Mouse (Mus musculus) liver, embryonic 12.5 days (tissue): ENCODE results near the gene Med20. TPM values are rescaled to one million over a fixed set of nuclear protein-coding genes. Genes with fewer than 3 reads are reported as not detected.
A peak's percentile ranks its signal among the peaks of the same experiment; 100 is the strongest.
"Not testable (repeated sequence)": the region's sequence is repeated elsewhere in the genome, so short reads cannot be mapped to it uniquely, and the experiment has no call there.

ENCODE experiments used
- ATAC-seq: fragments of 200-750 bp; cut with Nextera tagmentation; 2 replicates; pipeline ENCODE4 v1.8.0; 2017; ENCODE audit warnings: moderate number of reproducible peaks, mild to moderate bottlenecking, moderate library complexity
- H3K27ac ChIP-seq: fragments of 300-500 bp; sonication (generic); 2 replicates; pipeline ENCODE4 v1.5.1; 2016; ENCODE audit warnings: mild to moderate bottlenecking
- H3K27me3 ChIP-seq: fragments of 300-500 bp; sonication (generic); replicated peaks from 2 replicates; pipeline ENCODE4 v1.6.1; 2016; ENCODE audit warnings: mild to moderate bottlenecking, moderate library complexity
- H3K36me3 ChIP-seq: fragments of 300-500 bp; sonication (generic); 2 replicates; pipeline ENCODE4 v1.6.1; 2016; ENCODE audit warnings: mild to moderate bottlenecking, moderate library complexity
- H3K4me1 ChIP-seq: fragments of 300-500 bp; sonication (generic); 2 replicates; pipeline ENCODE4 v1.6.1; 2016
- H3K4me2 ChIP-seq: fragments of 300-500 bp; sonication (generic); 2 replicates; pipeline ENCODE4 v1.6.1; 2016; ENCODE audit warnings: mild to moderate bottlenecking, moderate library complexity
- H3K4me3 ChIP-seq: fragments of 300-500 bp; sonication (generic); 2 replicates; pipeline ENCODE4 v1.5.1; 2016; ENCODE audit warnings: mild to moderate bottlenecking, moderate library complexity
- H3K9ac ChIP-seq: fragments of 300-500 bp; sonication (generic); 2 replicates; pipeline ENCODE4 v1.6.1; 2016; ENCODE audit warnings: mild to moderate bottlenecking, moderate library complexity
- H3K9me3 ChIP-seq: fragments of 300-500 bp; sonication (generic); replicated peaks from 2 replicates; pipeline ENCODE4 v1.6.1; 2016; ENCODE audit warnings: mild to moderate bottlenecking, moderate library complexity
- WGBS: fragments of 180-500 bp; shearing (Covaris S2); methylation state at CpG from one replicate; pipeline ENCODE4 v1.1.7; 2016; ENCODE audit not compliant: insufficient replicate concordance; 5-methylcytosine and 5-hydroxymethylcytosine counted together
- polyA plus RNA-seq: library from polyadenylated mRNA; unstranded; fragments of >200 nt; fragmentation: Nextera tagmentation; extraction: Ambion mirVana; gene quantifications from 2 replicates; pipeline ENCODE4 v1.2.1, GENCODE M21; 2016

Gene Med20
- polyA plus RNA-seq, 1 experiment from 2014 or later, result 32.6 TPM

DNA sequence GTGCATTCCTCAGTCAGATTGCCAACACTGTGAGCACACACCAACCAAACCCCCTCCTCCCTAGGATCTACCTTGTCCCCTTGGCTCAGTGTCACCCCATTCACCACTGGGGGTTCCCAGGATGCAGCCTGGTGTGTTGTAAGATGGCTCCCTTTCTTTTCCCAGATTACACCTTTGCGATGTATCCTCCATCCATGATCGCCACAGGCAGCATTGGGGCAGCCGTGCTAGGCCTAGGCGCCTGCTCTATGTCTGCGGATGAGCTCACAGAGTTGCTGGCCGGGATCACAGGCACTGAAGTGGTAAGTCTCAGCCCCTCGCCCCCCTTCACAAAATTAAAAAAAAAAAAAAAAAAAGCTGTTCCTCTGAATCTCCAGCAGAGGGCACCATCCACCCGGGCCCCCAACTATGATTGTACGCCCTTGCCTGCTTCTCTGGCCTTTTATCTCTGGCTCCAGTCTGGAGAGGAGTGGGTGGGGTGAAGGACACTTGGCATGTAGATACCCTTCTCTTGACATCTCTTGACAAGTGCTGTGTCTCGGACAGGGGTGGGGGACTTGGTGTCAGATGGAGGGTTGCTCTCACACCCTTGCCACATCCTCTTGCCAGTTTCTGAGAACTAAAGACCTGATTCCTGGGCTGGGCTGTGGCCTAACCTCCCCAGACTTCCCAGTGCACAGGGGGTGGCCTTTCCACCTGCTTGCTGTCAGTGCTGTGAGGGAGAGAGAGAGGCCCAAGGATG lies 13.4 kb upstream of the Med20 start:
- 16% methylated on average over 10 of the region's 10 CpGs for WGBS
- Histone ChIP-seq H3K9me3 (no peaks in the 10 kb centered on the region), H3K4me2 (peak overlapping the region; percentile 94), H3K4me1 (peaks cover 78% of the 10 kb centered on the region), H3K9ac (peak overlapping the region; percentile 99), H3K4me3 (peak overlapping the region; percentile 96), H3K36me3 (peaks cover 81% of the 10 kb centered on the region), H3K27me3 (no peaks in the 10 kb centered on the region), H3K27ac (peak overlapping the region; percentile 99)
- peak; percentile 76 for ATAC-seq

DNA sequence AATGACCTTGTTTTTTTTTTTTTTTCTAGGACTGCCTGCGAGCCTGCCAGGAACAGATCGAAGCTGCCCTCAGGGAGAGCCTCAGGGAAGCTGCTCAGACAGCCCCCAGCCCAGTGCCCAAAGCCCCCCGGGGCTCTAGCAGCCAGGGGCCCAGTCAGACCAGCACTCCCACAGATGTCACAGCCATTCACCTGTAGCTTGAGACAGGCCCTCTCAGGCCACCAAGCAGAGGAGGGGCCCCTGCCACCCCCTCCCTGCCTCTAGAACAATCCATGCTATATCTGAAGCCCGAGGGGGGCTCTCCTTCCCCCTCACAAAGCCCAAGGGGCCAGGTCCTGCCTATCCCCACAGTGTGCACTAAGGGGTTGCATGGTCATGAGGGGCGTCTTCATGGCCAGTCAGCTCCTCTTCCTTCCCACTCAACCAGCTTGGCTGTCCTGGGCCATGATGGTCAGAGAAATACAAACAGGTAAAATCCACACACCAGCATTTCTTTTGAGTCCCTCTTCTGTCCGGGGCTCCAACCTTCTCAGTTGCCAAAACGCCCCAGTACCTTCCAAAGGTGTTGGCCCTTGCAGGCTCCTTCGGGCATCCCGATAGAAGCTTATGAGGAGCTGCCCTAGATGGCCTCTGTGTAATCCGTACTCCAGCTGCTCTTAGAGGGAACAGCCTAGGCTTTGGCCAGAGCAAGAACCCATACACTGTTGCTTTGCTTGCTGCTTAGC lies 12.6 kb upstream of the Med20 start:
- peak overlapping the region; percentile 96 for H3K4me3 ChIP-seq
- peak overlapping the region; percentile 94 for H3K4me2 ChIP-seq
- peaks cover 87% of the 10 kb centered on the region for H3K36me3 ChIP-seq

DNA sequence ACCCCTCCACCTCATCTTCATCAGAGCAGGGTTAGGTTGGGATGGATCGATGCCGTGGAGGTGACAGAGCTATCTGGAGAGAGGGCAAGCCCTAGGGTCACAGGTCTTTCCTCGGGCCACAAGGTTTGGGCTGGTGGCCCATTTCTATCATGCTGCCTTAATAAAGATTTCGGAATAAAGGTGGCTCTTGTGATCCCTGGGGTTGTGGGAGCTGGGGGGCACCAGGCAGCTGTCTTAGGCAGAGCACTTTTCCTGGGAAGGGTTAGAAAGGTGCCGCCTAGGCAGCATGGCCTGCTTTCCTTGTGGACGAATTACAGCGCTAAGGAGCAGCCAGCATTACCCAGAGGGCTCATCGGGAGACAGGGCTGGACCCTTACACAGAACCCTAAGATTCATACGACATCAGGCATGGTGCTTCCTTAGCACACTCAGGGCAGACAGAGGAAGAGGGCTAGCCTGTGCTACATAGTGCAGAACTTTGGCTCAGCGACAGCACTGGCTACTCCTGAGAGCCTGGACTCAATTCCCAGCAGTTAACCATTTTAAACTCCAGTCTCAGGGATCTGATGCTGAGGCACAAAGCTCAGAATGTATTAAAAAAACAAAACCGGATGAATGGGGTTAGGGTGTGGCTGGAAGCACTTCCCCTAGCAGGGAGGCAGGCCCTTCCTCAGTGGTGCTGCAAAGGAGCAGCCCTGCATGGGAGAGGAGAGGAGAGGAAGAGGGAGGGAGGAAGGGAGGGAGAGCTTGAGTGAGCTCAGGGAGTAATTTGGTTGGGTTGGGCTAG lies 11.7 kb upstream of the Med20 start:
- Histone ChIP-seq H3K4me2 (peak overlapping the region; percentile 94; the same call in 1 of the 2 replicates), H3K36me3 (peaks cover 96% of the 10 kb centered on the region), H3K4me1 (peaks cover 77% of the 10 kb centered on the region), H3K27me3 (no peaks in the 10 kb centered on the region), H3K9ac (peak overlapping the region; percentile 74), H3K27ac (peak overlapping the region; percentile 99), H3K4me3 (no peak overlapping the region), H3K9me3 (no peaks in the 10 kb centered on the region)
- no peak for ATAC-seq
- WGBS, result 57% methylated on average over 11 of the region's 11 CpGs

More for the DNA sequence above, 12.6 kb upstream of the Med20 start:
- 62% methylated on average over 10 of the region's 10 CpGs for WGBS
- peak overlapping the region; percentile 99 for H3K27ac ChIP-seq
- not testable (repeated sequence) for H3K27me3 ChIP-seq, ATAC-seq, H3K9me3 ChIP-seq
- H3K4me1 ChIP-seq, result peaks cover 77% of the 10 kb centered on the region
- H3K9ac ChIP-seq, result peak overlapping the region; percentile 74

DNA sequence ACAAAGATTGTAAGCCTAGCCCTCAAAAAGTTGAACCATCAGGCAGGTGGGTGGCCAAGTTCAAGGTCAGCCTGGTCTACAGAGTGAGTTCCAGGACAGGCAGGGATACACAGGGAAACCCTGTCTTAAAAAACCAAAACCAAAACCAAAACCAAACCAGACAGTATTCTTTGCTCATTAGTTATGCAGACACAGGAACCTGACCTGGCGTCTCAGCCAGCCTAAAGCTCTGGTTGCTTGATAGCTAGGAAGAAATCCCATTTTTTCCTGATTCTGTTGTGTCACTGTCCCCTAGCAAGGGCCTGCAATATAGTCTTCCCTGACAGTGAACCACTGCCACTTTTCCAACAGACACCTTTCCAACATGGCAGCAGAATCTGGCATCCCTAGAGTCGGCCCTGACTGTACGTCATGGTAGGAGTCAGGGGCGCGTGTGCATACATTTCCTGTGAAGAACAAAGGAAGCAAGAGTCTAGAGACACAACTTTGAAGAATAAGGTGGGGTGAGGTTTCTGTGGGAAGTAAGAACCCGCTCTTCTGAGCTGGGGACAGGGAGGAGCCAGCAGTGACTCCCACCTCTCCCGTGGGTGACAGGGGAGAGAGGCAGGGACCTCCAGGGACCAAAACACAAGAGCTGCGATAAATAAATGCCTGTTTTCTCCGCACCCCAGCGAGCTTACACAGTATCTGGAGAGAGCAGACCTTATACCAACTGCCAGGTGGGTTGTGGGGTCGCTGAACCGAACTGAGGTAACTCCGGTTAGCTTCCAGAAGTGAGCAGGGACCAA lies 10.6 kb upstream of the Med20 start:
- Histone ChIP-seq H3K4me3 (no peak overlapping the region), H3K9me3 (no peaks in the 10 kb centered on the region), H3K27ac (peak overlapping the region; percentile 99), H3K36me3 (peaks cover 98% of the 10 kb centered on the region), H3K9ac (no peak overlapping the region), H3K27me3 (no peaks in the 10 kb centered on the region), H3K4me2 (no peak overlapping the region), H3K4me1 (peaks cover 67% of the 10 kb centered on the region)
- no peak for ATAC-seq
- WGBS, result 79% methylated on average over 13 of the region's 13 CpGs

DNA sequence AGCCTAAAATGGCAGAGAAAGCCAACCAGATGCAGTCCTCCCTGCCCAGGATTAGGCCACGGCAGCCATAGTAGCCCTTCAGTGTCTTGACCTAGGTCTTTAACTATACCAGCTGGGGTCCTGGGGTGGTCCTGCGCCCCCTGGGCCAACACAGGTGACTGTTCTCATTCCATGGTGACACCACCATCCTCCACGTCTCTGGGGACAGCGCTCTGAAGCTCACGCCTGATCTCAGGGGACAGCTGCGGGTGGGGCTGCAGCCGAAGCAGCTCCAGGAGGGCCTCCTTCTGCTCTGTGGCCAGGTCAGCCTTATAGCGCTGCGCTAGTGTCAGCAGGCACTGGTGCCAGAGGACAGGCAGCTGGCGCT lies 10.0 kb upstream of the Med20 start:
- no peak for ATAC-seq
- peaks cover 62% of the 10 kb centered on the region for H3K4me1 ChIP-seq
- H3K9ac ChIP-seq, result 0 out of 2 replicates have a peak overlapping the region, but pooled peaks have one; percentile 8
- no peak overlapping the region for H3K4me3 ChIP-seq
- H3K36me3 ChIP-seq, result peaks cover 99% of the 10 kb centered on the region
- no peaks in the 10 kb centered on the region for H3K27me3 ChIP-seq
- H3K4me2 ChIP-seq, result no peak overlapping the region
- peak overlapping the region; percentile 99 for H3K27ac ChIP-seq
- WGBS, result 86% methylated on average over 10 of the region's 10 CpGs
- no peaks in the 10 kb centered on the region for H3K9me3 ChIP-seq

DNA sequence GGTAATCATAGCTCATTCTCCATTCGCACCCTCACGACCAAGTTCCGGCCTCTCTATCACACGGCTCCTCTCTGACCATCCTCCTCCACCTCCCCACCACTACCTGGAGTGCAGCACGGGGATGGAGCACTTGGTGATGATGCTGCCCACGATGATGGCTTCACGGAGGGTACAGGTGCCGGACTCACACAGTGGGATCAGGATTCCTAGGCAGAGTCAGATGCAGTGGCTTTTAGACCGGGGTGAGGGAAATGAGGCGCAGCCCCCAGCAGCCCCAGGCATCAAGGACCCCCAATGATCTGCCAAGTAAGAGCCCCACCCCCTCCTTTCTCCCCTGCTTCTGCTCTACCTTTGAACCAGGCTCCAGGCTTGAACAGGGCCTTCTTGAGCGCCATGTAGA lies 9.1 kb upstream of the Med20 start:
- H3K4me3 ChIP-seq, result no peak overlapping the region
- no peak overlapping the region for H3K9ac ChIP-seq
- H3K27ac ChIP-seq, result peak overlapping the region; percentile 99
- no peaks in the 10 kb centered on the region for H3K9me3 ChIP-seq
- peaks cover 61% of the 10 kb centered on the region for H3K4me1 ChIP-seq
- no peak for ATAC-seq
- no peak overlapping the region for H3K4me2 ChIP-seq
- WGBS, result 88% methylated on average over 11 of the region's 11 CpGs
- peaks cover 99% of the 10 kb centered on the region for H3K36me3 ChIP-seq
- H3K27me3 ChIP-seq, result no peaks in the 10 kb centered on the region

DNA sequence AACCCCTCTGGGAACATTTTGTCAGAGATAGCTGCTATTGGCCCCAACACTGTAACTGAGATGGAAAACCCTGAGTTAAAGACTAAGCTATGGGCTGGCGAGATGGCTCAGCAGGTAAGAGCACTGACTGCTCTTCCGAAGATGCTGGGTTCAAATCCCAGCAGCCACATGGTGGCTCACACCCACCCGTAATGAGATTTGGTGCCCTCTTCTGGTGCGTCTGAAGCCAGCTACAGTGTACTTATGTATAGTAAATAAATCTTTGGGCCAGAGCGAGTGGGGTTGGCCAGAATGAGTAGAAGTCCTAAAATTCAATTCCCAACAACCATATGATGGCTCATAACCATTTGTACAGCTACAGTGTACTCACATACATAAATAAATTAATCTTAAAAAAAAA lies 5.2 kb upstream of the Med20 start:
- Histone ChIP-seq H3K27ac (no peak overlapping the region), H3K4me3 (no peak overlapping the region), H3K4me1 (peaks cover 50% of the 10 kb centered on the region), H3K9me3 (no peaks in the 10 kb centered on the region), H3K27me3 (no peaks in the 10 kb centered on the region), H3K36me3 (peaks cover 82% of the 10 kb centered on the region), H3K4me2 (no peak overlapping the region), H3K9ac (no peak overlapping the region)
- WGBS, result 69% methylated on average over 5 of the region's 5 CpGs
- ATAC-seq, result no peak

DNA sequence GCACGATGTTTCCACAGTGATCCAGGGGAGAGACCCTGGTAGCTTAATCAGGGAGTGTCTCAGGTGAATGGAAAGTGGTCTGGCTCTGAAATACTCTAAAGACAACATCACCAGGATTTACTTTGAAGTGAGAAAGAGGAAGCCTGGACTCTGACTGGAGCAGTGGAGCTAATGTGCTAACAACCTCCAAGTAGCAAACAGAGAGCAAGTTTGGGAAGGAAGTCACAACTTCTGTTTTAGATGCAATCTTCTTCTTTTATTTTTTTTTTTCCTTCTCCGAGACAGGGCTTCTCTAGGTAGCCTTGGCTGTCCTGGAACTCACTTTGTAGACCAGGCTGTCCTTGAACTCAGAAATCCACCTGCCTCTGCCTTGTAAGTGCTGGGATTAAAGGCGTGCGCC lies 2.2 kb upstream of the Med20 start:
- H3K9ac ChIP-seq, result peak overlapping the region; percentile 87; the same call in 1 of the 2 replicates
- peaks cover 58% of the 10 kb centered on the region for H3K4me1 ChIP-seq
- H3K4me2 ChIP-seq, result peak overlapping the region; percentile 90
- no peaks in the 10 kb centered on the region for H3K27me3 ChIP-seq
- peak overlapping the region; percentile 91 for H3K27ac ChIP-seq
- 69% methylated on average over 4 of the region's 4 CpGs for WGBS
- no peak for ATAC-seq
- H3K36me3 ChIP-seq, result peaks cover 69% of the 10 kb centered on the region
- peak overlapping the region; percentile 91; the same call in 1 of the 2 replicates for H3K4me3 ChIP-seq
- no peaks in the 10 kb centered on the region for H3K9me3 ChIP-seq

DNA sequence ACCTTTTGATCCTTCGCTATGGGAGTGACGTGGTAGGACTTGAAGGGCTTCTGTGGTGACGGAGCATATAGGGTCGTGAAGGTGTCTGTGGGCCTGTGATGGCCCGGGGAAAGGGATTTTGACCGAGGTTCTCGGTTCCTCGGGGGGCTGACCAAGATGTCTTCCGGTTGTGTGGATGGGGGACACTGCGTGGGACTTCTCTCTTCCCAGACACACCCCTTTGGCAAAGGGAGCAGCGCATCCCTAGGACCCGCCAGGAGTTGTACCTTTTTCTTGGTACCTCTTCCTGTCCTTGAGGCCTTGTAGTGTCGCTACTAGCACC lies 240 bp downstream of the Med20 start:
- Histone ChIP-seq H3K27ac (peak overlapping the region; percentile 91), H3K9me3 (no peaks in the 10 kb centered on the region), H3K4me1 (peaks cover 81% of the 10 kb centered on the region), H3K4me3 (peak overlapping the region; percentile 91), H3K9ac (peak overlapping the region; percentile 87), H3K27me3 (no peaks in the 10 kb centered on the region), H3K36me3 (peaks cover 67% of the 10 kb centered on the region), H3K4me2 (peak overlapping the region; percentile 90)
- ATAC-seq, result no peak; the same call in 1 of the 2 replicates
- WGBS, result 2% methylated on average over 13 of the region's 13 CpGs

DNA sequence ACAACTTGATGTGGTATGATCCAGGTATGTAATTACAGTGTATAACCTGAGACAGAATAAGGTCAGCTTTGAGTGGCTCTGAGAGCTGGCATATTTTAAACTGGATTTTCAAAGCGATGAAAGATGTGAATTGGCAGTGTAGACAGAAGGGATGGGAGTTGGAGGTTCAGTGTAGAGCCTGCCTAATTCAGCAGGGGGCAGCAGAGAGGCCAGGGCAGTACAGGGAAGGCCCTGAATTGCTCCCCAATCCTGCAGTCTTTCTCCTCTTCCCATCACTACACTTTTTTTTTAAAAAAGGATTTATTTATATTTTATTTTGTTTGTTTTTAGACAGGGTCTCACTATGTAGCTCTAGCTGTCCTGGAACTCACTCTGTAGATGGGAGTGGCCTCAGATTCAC lies 2.6 kb downstream of the Med20 start:
- Histone ChIP-seq H3K27me3 (no peaks in the 10 kb centered on the region), H3K9ac (no peak overlapping the region), H3K4me2 (peak overlapping the region; percentile 90; the same call in 1 of the 2 replicates), H3K9me3 (no peaks in the 10 kb centered on the region), H3K36me3 (peaks cover 65% of the 10 kb centered on the region), H3K4me1 (peaks cover 85% of the 10 kb centered on the region), H3K4me3 (no peak overlapping the region), H3K27ac (no peak overlapping the region)
- no peak for ATAC-seq
- 86% methylated on average over 1 of the region's 1 CpGs for WGBS

DNA sequence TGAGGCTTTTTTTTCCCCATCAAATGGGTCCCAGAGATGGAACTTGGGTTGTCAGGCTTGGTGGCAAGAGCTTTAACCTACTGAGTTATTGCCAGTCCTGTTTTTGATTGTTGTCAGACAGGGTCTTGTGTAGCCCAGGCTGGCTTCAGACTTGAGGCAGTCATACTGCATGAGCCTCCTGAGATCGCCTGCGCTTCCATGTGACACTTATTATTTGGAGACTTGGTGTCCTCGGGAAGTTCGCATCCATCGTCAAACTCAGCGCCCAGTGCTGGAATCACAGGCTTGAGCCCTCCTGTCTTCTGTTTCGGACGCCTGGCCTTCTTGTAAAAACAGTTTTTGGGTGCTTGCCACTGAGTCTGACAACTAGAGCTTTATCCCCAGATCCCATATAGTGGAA lies 4.7 kb downstream of the Med20 start:
- H3K4me1 ChIP-seq, result peaks cover 74% of the 10 kb centered on the region
- no peak overlapping the region for H3K4me3 ChIP-seq
- no peak for ATAC-seq
- peak overlapping the region; percentile 58 for H3K4me2 ChIP-seq
- peak overlapping the region; percentile 66; the same call in 1 of the 2 replicates for H3K9ac ChIP-seq
- peaks cover 81% of the 10 kb centered on the region for H3K36me3 ChIP-seq
- peak overlapping the region; percentile 98 for H3K27ac ChIP-seq
- 88% methylated on average over 8 of the region's 8 CpGs for WGBS
- no peaks in the 10 kb centered on the region for H3K27me3 ChIP-seq
- no peaks in the 10 kb centered on the region for H3K9me3 ChIP-seq
